Mouse (Mus musculus) embryo, embryonic 10.5 days (tissue): ENCODE measurements around the gene Dpp9.
"Not testable (repeated sequence)": the region's sequence is repeated elsewhere in the genome, so short reads cannot be mapped to it uniquely, and the experiment has no call there.

ENCODE experiments used
- DNase-seq: peaks from one replicate; pipeline ENCODE4 v3.0.0-alpha.2; 2015; ENCODE audit warnings: low spot score

The Dpp9 gene

GRCm38 (mm10) chr17:56218377-56219191 lies at the start of gene Dpp9:
Gene Dpp9, minus strand, starts transcription at chr17:56218905.
- peak; percentile 97 for DNase-seq

GRCm38 (mm10) chr17:56266271-56266670 lies 47.6 kb upstream of the Dpp9 start:
- no peak for DNase-seq

GRCm38 (mm10) chr17:56265869-56266268 lies 47.2 kb upstream of the Dpp9 start:
- DNase-seq = no peak

- no peak for DNase-seq
These were observed 46.3 kb upstream of the Dpp9 start for GRCm38 (mm10) chr17:56265011-56265410.

GRCm38 (mm10) chr17:56264020-56264419 lies 45.3 kb upstream of the Dpp9 start:
- peak; percentile 88 for DNase-seq

- no peak for DNase-seq
These were observed 44.0 kb upstream of the Dpp9 start for GRCm38 (mm10) chr17:56262645-56263094.

- no peak for DNase-seq
These were observed 42.5 kb upstream of the Dpp9 start for GRCm38 (mm10) chr17:56261166-56261565.

GRCm38 (mm10) chr17:56259301-56260037 lies 40.8 kb upstream of the Dpp9 start:
- DNase-seq = no peak

GRCm38 (mm10) chr17:56258812-56259211 lies 40.1 kb upstream of the Dpp9 start:
- DNase-seq = not testable (repeated sequence)

GRCm38 (mm10) chr17:56258269-56258668 lies 39.6 kb upstream of the Dpp9 start:
- DNase-seq = not testable (repeated sequence)

GRCm38 (mm10) chr17:56257181-56257894 lies 38.6 kb upstream of the Dpp9 start:
- no peak for DNase-seq

GRCm38 (mm10) chr17:56256239-56256881 lies 37.7 kb upstream of the Dpp9 start, which contains the start of gene Fem1a:
Gene Fem1a, plus strand, starts transcription at chr17:56256810.
- peak; percentile 99 for DNase-seq

GRCm38 (mm10) chr17:56255863-56256238 lies 37.1 kb upstream of the Dpp9 start:
- DNase-seq = peak; percentile 99

GRCm38 (mm10) chr17:56255429-56255828 lies 36.7 kb upstream of the Dpp9 start:
- no peak for DNase-seq

- no peak for DNase-seq
These were observed 36.0 kb upstream of the Dpp9 start for GRCm38 (mm10) chr17:56254695-56255094.

- DNase-seq = peak; percentile 84
These were observed 32.6 kb upstream of the Dpp9 start for GRCm38 (mm10) chr17:56251136-56251829.

GRCm38 (mm10) chr17:56245608-56246007 lies 26.9 kb upstream of the Dpp9 start:
- no peak for DNase-seq

GRCm38 (mm10) chr17:56241541-56242401 lies 23.1 kb upstream of the Dpp9 start:
- peak; percentile 94 for DNase-seq

GRCm38 (mm10) chr17:56233818-56234469 lies 15.2 kb upstream of the Dpp9 start:
- peak; percentile 92 for DNase-seq

GRCm38 (mm10) chr17:56233389-56233788 lies 14.7 kb upstream of the Dpp9 start:
- no peak for DNase-seq
